Mouse (Mus musculus): ENCODE results near the gene Arrdc5. TPM values are rescaled to one million over a fixed set of nuclear protein-coding genes. Genes with fewer than 3 reads are reported as not detected.

The Arrdc5 gene
- polyA plus RNA-seq, 1 experiment from 2014 or later = not detected

DNA sequence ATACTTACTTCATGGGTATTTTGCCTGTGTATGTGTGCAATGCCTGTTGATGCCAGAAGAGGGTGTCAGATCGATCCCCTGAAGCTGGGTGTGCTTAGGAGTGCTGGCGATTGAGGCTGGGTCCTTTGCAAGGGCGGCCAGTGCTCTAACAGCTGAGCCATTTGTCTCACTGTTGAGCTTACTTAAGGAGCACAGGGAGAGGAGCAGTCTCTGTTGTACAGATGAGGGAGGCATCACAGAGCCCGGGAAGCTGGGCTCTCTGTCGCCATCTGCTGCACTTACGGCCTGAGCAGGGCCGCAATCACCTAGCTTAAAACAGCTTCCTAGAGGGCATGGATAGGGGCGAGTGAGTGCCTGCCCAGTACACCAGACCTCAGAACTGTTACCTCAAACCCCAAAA lies 32.9 kb upstream of the Arrdc5 start:
- no peak overlapping the region for H3K9ac ChIP-seq (replicated peaks; ENCODE audit: low read depth, low read length)
- H3K27ac ChIP-seq (ENCODE audit: low read depth, low read length) = no peak overlapping the region
- no peaks in the 10 kb centered on the region for H3K9me3 ChIP-seq (ENCODE audit: control insufficient read depth, low read length)
- H3K4me2 ChIP-seq (ENCODE audit: low read depth, low read length) = no peak overlapping the region
- no peak for ATAC-seq (ENCODE audit: low read depth)
- no peaks in the 10 kb centered on the region for H3K27me3 ChIP-seq (ENCODE audit: control insufficient read depth, insufficient read depth, low read length)
- H3K4me3 ChIP-seq (ENCODE audit: low read depth, low read length) = no peak overlapping the region
- WGBS = 42% methylated on average over 8 of the region's 8 CpGs
- no peaks in the 10 kb centered on the region for H3K36me3 ChIP-seq (ENCODE audit: control insufficient read depth, insufficient read depth, low read length)
- H3K4me1 ChIP-seq (ENCODE audit: control insufficient read depth, insufficient read depth, low read length) = peaks cover 28% of the 10 kb centered on the region

DNA sequence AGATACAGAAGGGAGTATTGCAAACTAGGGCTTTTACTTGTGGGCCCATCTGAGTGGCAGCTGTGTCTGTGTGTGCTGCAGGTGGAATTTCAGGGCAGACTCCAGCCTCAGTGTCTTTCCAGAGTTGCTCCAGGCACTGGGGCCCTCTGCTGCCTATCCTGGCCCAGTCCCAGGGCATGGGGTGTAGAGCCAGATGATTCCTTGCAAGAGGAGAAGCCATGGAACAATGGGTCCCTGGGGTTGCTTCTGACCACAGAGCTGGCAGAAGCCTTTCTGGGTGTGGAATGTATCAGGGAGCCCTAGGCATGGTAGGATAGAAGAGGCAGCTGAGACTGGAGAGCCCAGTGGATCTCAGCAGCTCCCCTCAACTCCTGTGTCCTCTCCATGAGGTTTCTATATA lies 31.2 kb upstream of the Arrdc5 start:
- H3K9me3 ChIP-seq (ENCODE audit: control insufficient read depth, low read length) = no peaks in the 10 kb centered on the region
- H3K27me3 ChIP-seq (ENCODE audit: control insufficient read depth, insufficient read depth, low read length) = no peaks in the 10 kb centered on the region
- no peaks in the 10 kb centered on the region for H3K36me3 ChIP-seq (ENCODE audit: control insufficient read depth, insufficient read depth, low read length)
- H3K4me3 ChIP-seq (ENCODE audit: low read depth, low read length) = no peak overlapping the region
- no peak overlapping the region for H3K27ac ChIP-seq (ENCODE audit: low read depth, low read length)
- H3K4me2 ChIP-seq (ENCODE audit: low read depth, low read length) = no peak overlapping the region
- no peak for ATAC-seq (ENCODE audit: low read depth)
- 0 out of 2 replicates have a peak overlapping the region, but pooled peaks have one; percentile 16 for H3K9ac ChIP-seq (replicated peaks; ENCODE audit: low read depth, low read length)
- H3K4me1 ChIP-seq (ENCODE audit: control insufficient read depth, insufficient read depth, low read length) = peaks cover 37% of the 10 kb centered on the region

- H3K9ac ChIP-seq (replicated peaks; ENCODE audit: low read depth, low read length) = no peak overlapping the region
- H3K27me3 ChIP-seq (ENCODE audit: control insufficient read depth, insufficient read depth, low read length) = no peaks in the 10 kb centered on the region
- H3K4me2 ChIP-seq (ENCODE audit: low read depth, low read length) = no peak overlapping the region
- no peak overlapping the region for H3K27ac ChIP-seq (ENCODE audit: low read depth, low read length)
- no peaks in the 10 kb centered on the region for H3K36me3 ChIP-seq (ENCODE audit: control insufficient read depth, insufficient read depth, low read length)
- H3K4me3 ChIP-seq (ENCODE audit: low read depth, low read length) = no peak overlapping the region
- H3K9me3 ChIP-seq (ENCODE audit: control insufficient read depth, low read length) = no peaks in the 10 kb centered on the region
- 89% methylated on average over 3 of the region's 3 CpGs for WGBS
- ATAC-seq (ENCODE audit: low read depth) = no peak
- H3K4me1 ChIP-seq (ENCODE audit: control insufficient read depth, insufficient read depth, low read length) = peaks cover 33% of the 10 kb centered on the region
Observed at GRCm38 (mm10) chr17:56330345-56330744, 30.3 kb upstream of the Arrdc5 start.

GRCm38 (mm10) chr17:56329267-56329666 lies 29.2 kb upstream of the Arrdc5 start:
- no peaks in the 10 kb centered on the region for H3K9me3 ChIP-seq (ENCODE audit: control insufficient read depth, low read length)
- H3K4me1 ChIP-seq (ENCODE audit: control insufficient read depth, insufficient read depth, low read length) = peaks cover 33% of the 10 kb centered on the region
- no peaks in the 10 kb centered on the region for H3K27me3 ChIP-seq (ENCODE audit: control insufficient read depth, insufficient read depth, low read length)

DNA sequence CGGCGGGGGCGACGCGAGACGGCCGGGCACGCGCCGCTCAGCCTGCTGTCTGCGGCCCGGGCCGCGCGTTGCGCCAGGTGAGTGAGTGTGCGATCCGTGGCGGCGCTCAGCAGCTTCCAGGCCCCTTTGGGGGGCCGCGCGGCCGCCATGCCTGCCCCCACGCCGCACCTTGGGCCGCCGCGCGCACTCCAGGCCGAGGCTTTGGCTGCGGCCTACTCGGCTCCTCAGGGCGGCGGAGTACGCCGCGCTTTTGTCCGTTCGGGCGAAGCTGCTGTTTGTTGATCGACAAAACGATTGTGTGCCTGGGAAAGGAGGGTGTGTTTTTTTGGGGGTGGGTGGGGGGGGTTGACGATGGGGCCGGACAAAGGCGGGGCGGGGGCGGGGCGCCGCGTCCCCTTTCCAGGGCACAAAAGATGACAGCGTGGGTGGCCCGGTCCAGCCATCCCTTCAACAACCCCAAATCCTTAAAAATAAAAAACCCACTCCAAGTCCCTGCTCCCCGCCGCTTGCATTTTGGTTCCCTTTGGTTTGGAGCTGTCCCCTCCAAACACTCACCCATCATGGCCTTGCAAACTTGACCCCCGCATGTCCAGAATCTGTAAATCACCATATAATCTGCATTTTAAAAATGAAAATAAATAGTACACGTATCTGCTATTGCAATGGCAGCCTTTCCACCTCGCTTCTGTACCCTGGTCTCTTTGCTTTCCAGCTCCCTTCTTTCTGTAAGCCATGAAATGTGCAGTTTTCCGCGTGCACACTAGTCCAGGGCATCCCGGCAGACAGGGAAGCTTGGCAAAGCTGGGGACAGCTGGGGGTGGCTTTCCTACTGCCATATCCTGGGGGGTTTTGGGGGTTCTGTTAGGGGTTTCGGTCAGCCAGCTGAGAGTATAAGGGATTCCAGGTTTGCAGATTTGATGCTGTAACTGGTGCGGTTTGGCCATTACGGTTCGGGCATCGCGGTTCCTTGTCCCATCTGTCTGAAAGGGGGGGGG lies 26.4 kb upstream of the Arrdc5 start:
- no peaks in the 10 kb centered on the region for H3K36me3 ChIP-seq (ENCODE audit: control insufficient read depth, insufficient read depth, low read length)
- H3K27ac ChIP-seq (ENCODE audit: low read depth, low read length) = peak overlapping the region; percentile 91
- under 1% methylated on average over 66 of the region's 67 CpGs for WGBS
- ATAC-seq (ENCODE audit: low read depth) = peak; percentile 52
- H3K27me3 ChIP-seq (ENCODE audit: control insufficient read depth, insufficient read depth, low read length) = no peaks in the 10 kb centered on the region
- no peaks in the 10 kb centered on the region for H3K9me3 ChIP-seq (ENCODE audit: control insufficient read depth, low read length)
- H3K9ac ChIP-seq (replicated peaks; ENCODE audit: low read depth, low read length) = peak overlapping the region; percentile 92
- peak overlapping the region; percentile 86 for H3K4me2 ChIP-seq (ENCODE audit: low read depth, low read length)
- peak overlapping the region; percentile 91 for H3K4me3 ChIP-seq (ENCODE audit: low read depth, low read length)
- H3K4me1 ChIP-seq (ENCODE audit: control insufficient read depth, insufficient read depth, low read length) = peaks cover 33% of the 10 kb centered on the region

More at GRCm38 (mm10) chr17:56329267-56329666, 29.2 kb upstream of the Arrdc5 start:
- ATAC-seq (ENCODE audit: low read depth) = no peak
- Histone ChIP-seq H3K4me2 (ENCODE audit: low read depth, low read length) (no peak overlapping the region), H3K4me3 (ENCODE audit: low read depth, low read length) (no peak overlapping the region), H3K27ac (ENCODE audit: low read depth, low read length) (no peak overlapping the region), H3K36me3 (ENCODE audit: control insufficient read depth, insufficient read depth, low read length) (no peaks in the 10 kb centered on the region), H3K9ac (replicated peaks; ENCODE audit: low read depth, low read length) (no peak overlapping the region)

DNA sequence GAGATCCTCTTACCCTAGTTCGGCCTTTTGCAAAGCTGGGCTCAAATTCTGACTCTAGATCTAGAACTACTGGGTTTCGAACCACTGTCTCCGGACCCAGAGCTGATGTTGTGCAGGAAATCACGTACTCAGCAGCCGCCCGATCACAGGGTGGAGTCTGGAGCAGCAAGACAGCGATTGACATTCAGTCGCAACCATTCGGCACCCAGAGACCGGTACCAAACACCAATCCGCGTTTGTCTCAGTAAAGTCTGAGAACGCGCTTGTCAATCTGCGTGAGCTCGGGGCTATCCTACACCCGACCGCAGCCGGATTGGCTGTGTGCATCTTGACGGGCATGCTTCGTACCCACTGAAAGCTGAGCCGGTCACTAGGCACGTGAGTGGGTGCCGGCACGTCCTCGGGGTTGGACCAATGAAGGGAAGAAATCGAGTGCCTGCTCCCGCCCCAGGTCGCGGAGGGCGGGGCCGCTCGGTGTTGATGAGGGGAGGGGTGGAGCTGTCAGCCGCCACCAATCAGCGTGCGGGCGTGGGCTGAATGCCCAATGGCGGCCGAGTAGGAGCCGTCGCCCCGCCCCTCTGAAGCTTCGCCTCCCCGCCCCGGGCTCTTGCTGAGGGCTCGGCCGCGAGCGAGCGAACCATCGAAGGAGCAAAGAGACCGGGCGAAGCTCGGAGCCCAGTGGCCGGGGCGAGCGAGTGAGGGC lies 25.5 kb upstream of the Arrdc5 start, which contains the start of gene Kdm4b:
Gene Kdm4b, plus strand, starts transcription at position 613 of the 703 bp plus-strand sequence.
- H3K27me3 ChIP-seq (ENCODE audit: control insufficient read depth, insufficient read depth, low read length) = no peaks in the 10 kb centered on the region
- peaks cover 27% of the 10 kb centered on the region for H3K4me1 ChIP-seq (ENCODE audit: control insufficient read depth, insufficient read depth, low read length)
- H3K4me3 ChIP-seq (ENCODE audit: low read depth, low read length) = peak within 1 kb of the TSS; percentile 91
- under 1% methylated on average over 57 of the region's 57 CpGs for WGBS
- peak; percentile 100 for ATAC-seq (ENCODE audit: low read depth)
- peak within 1 kb of the TSS; percentile 91 for H3K27ac ChIP-seq (ENCODE audit: low read depth, low read length)
- peak within 1 kb of the TSS; percentile 86 for H3K4me2 ChIP-seq (ENCODE audit: low read depth, low read length)
- no peaks in the 10 kb centered on the region for H3K36me3 ChIP-seq (ENCODE audit: control insufficient read depth, insufficient read depth, low read length)
- no peaks in the 10 kb centered on the region for H3K9me3 ChIP-seq (ENCODE audit: control insufficient read depth, low read length)
- peak within 1 kb of the TSS; percentile 92 for H3K9ac ChIP-seq (replicated peaks; ENCODE audit: low read depth, low read length)

DNA sequence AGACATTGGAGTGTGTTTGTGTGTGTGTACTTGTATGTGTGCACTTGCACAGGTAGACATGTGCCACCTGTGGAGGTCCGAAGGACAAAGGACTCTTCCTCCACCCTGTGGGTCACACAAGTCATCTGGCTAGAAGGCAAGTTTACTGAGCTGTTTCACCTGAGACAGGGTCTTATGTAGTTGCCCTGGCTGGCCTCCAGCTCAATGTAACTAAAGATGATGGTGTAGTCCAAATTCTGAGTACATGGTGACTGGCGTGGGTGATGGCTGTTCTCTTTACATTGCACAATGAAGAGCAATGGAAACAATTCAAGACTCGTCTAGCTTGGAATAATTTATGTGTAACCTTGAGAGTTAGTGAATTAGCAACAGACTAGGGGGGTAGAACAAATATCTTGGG lies 24.3 kb upstream of the Arrdc5 start:
- Histone ChIP-seq H3K9ac (replicated peaks; ENCODE audit: low read depth, low read length) (no peak overlapping the region), H3K4me3 (ENCODE audit: low read depth, low read length) (no peak overlapping the region), H3K36me3 (ENCODE audit: control insufficient read depth, insufficient read depth, low read length) (no peaks in the 10 kb centered on the region), H3K27me3 (ENCODE audit: control insufficient read depth, insufficient read depth, low read length) (no peaks in the 10 kb centered on the region), H3K4me1 (ENCODE audit: control insufficient read depth, insufficient read depth, low read length) (peaks cover 16% of the 10 kb centered on the region), H3K9me3 (ENCODE audit: control insufficient read depth, low read length) (no peaks in the 10 kb centered on the region), H3K27ac (ENCODE audit: low read depth, low read length) (no peak overlapping the region), H3K4me2 (ENCODE audit: low read depth, low read length) (no peak overlapping the region)
- no peak for ATAC-seq (ENCODE audit: low read depth)
- WGBS = 53% methylated on average over 3 of the region's 3 CpGs

- Histone ChIP-seq H3K4me3 (ENCODE audit: low read depth, low read length) (no peak overlapping the region), H3K9me3 (ENCODE audit: control insufficient read depth, low read length) (no peaks in the 10 kb centered on the region), H3K4me1 (ENCODE audit: control insufficient read depth, insufficient read depth, low read length) (peaks cover 5% of the 10 kb centered on the region; the same call in 1 of the 2 replicates), H3K36me3 (ENCODE audit: control insufficient read depth, insufficient read depth, low read length) (no peaks in the 10 kb centered on the region), H3K4me2 (ENCODE audit: low read depth, low read length) (no peak overlapping the region), H3K27me3 (ENCODE audit: control insufficient read depth, insufficient read depth, low read length) (no peaks in the 10 kb centered on the region), H3K27ac (ENCODE audit: low read depth, low read length) (no peak overlapping the region), H3K9ac (replicated peaks; ENCODE audit: low read depth, low read length) (no peak overlapping the region)
- ATAC-seq (ENCODE audit: low read depth) = no peak
- WGBS = 92% methylated on average over 15 of the region's 15 CpGs
Observed at GRCm38 (mm10) chr17:56309191-56309945, 9.3 kb upstream of the Arrdc5 start.

Measured in neural tube, embryonic 14.5 days (tissue).